Mouse (Mus musculus): ENCODE results near the gene Vamp5. TPM values are rescaled to one million over a fixed set of nuclear protein-coding genes. Genes with fewer than 3 reads are reported as not detected.

The Vamp5 gene
- polyA plus RNA-seq, 1 experiment from 2014 or later, result 10.0 TPM

GRCm38 (mm10) chr6:72388266-72388665 is 8.0 kb upstream of the Vamp5 start:
- no peak overlapping the region for H3K27ac ChIP-seq
- H3K9ac ChIP-seq, result no peak overlapping the region
- peaks cover 19% of the 10 kb centered on the region for H3K27me3 ChIP-seq
- no peak for ATAC-seq (ENCODE audit: low FRiP score)
- peaks cover 11% of the 10 kb centered on the region; the same call in 1 of the 2 replicates for H3K4me1 ChIP-seq
- H3K4me3 ChIP-seq, result no peak overlapping the region
- H3K36me3 ChIP-seq, result 0 out of 2 replicates have a peak, but pooled peaks cover 4% of the 10 kb centered on the region
- H3K4me2 ChIP-seq (replicated peaks), result no peak overlapping the region
- WGBS, result 69% methylated on average over 10 of the region's 10 CpGs
- no peaks in the 10 kb centered on the region for H3K9me3 ChIP-seq (replicated peaks)

- no peak overlapping the region for H3K9ac ChIP-seq
- ATAC-seq (ENCODE audit: low FRiP score), result no peak
- H3K4me3 ChIP-seq, result no peak overlapping the region
- peaks cover 11% of the 10 kb centered on the region; the same call in 1 of the 2 replicates for H3K4me1 ChIP-seq
- peaks cover 19% of the 10 kb centered on the region for H3K27me3 ChIP-seq
- WGBS, result 75% methylated on average over 3 of the region's 3 CpGs
- no peak overlapping the region for H3K27ac ChIP-seq
- H3K9me3 ChIP-seq (replicated peaks), result no peaks in the 10 kb centered on the region
- no peak overlapping the region for H3K4me2 ChIP-seq (replicated peaks)
- 0 out of 2 replicates have a peak, but pooled peaks cover 4% of the 10 kb centered on the region for H3K36me3 ChIP-seq
These were observed 7.5 kb upstream of the Vamp5 start for GRCm38 (mm10) chr6:72387816-72388215.

GRCm38 (mm10) chr6:72386561-72386960 is 6.3 kb upstream of the Vamp5 start:
- no peak for ATAC-seq (ENCODE audit: low FRiP score)
- peaks cover 21% of the 10 kb centered on the region for H3K27me3 ChIP-seq
- H3K9ac ChIP-seq, result no peak overlapping the region
- H3K4me2 ChIP-seq (replicated peaks), result no peak overlapping the region
- no peaks in the 10 kb centered on the region for H3K9me3 ChIP-seq (replicated peaks)
- 93% methylated on average over 2 of the region's 2 CpGs for WGBS
- peaks cover 11% of the 10 kb centered on the region; the same call in 1 of the 2 replicates for H3K4me1 ChIP-seq
- H3K4me3 ChIP-seq, result no peak overlapping the region
- H3K36me3 ChIP-seq, result 0 out of 2 replicates have a peak, but pooled peaks cover 4% of the 10 kb centered on the region
- no peak overlapping the region for H3K27ac ChIP-seq

- Histone ChIP-seq H3K4me3 (no peak overlapping the region), H3K9me3 (replicated peaks) (no peaks in the 10 kb centered on the region), H3K27ac (no peak overlapping the region), H3K4me2 (replicated peaks) (no peak overlapping the region), H3K36me3 (0 out of 2 replicates have a peak, but pooled peaks cover 4% of the 10 kb centered on the region), H3K4me1 (peaks cover 11% of the 10 kb centered on the region), H3K9ac (no peak overlapping the region), H3K27me3 (peaks cover 25% of the 10 kb centered on the region)
- no peak for ATAC-seq (ENCODE audit: low FRiP score)
- WGBS, result 88% methylated on average over 4 of the region's 4 CpGs
These were observed 5.0 kb upstream of the Vamp5 start for GRCm38 (mm10) chr6:72385258-72385657.

- H3K4me1 ChIP-seq, result peaks cover 5% of the 10 kb centered on the region
- no peaks in the 10 kb centered on the region for H3K9me3 ChIP-seq (replicated peaks)
- H3K9ac ChIP-seq, result no peak overlapping the region
- ATAC-seq (ENCODE audit: low FRiP score), result no peak
- no peak overlapping the region for H3K27ac ChIP-seq
- H3K4me3 ChIP-seq, result no peak overlapping the region
- H3K27me3 ChIP-seq, result peaks cover 29% of the 10 kb centered on the region
- no peak overlapping the region for H3K4me2 ChIP-seq (replicated peaks)
- WGBS, result 97% methylated on average over 7 of the region's 7 CpGs
- 0 out of 2 replicates have a peak, but pooled peaks cover 4% of the 10 kb centered on the region for H3K36me3 ChIP-seq
These were observed 3.7 kb upstream of the Vamp5 start for GRCm38 (mm10) chr6:72383952-72384351.

- WGBS, result 83% methylated on average over 6 of the region's 6 CpGs
- Histone ChIP-seq H3K4me1 (peaks cover 5% of the 10 kb centered on the region), H3K9me3 (replicated peaks) (no peaks in the 10 kb centered on the region), H3K4me3 (no peak overlapping the region), H3K4me2 (replicated peaks) (no peak overlapping the region), H3K27me3 (peaks cover 32% of the 10 kb centered on the region), H3K27ac (no peak overlapping the region), H3K9ac (no peak overlapping the region), H3K36me3 (0 out of 2 replicates have a peak, but pooled peaks cover 4% of the 10 kb centered on the region)
- ATAC-seq (ENCODE audit: low FRiP score), result no peak
These were observed 3.0 kb upstream of the Vamp5 start for GRCm38 (mm10) chr6:72383142-72383820.

- Histone ChIP-seq H3K9ac (no peak overlapping the region), H3K4me2 (replicated peaks) (no peak overlapping the region), H3K36me3 (0 out of 2 replicates have a peak, but pooled peaks cover 4% of the 10 kb centered on the region), H3K4me3 (no peak overlapping the region), H3K4me1 (peaks cover 5% of the 10 kb centered on the region), H3K27me3 (peaks cover 32% of the 10 kb centered on the region), H3K9me3 (replicated peaks) (no peaks in the 10 kb centered on the region), H3K27ac (no peak overlapping the region)
- WGBS, result 86% methylated on average over 6 of the region's 6 CpGs
- ATAC-seq (ENCODE audit: low FRiP score), result no peak
These were observed 2.2 kb upstream of the Vamp5 start for GRCm38 (mm10) chr6:72382494-72382893.

GRCm38 (mm10) chr6:72379377-72380130 is 714 bp downstream of the Vamp5 start:
- WGBS, result 42% methylated on average over 7 of the region's 7 CpGs
- H3K27ac ChIP-seq, result no peak overlapping the region

GRCm38 (mm10) chr6:72378510-72379234 is 1.6 kb downstream of the Vamp5 start:
- H3K27me3 ChIP-seq, result peaks cover 32% of the 10 kb centered on the region
- H3K4me2 ChIP-seq (replicated peaks), result no peak overlapping the region
- H3K9ac ChIP-seq, result no peak overlapping the region
- WGBS, result 90% methylated on average over 8 of the region's 8 CpGs
- H3K4me1 ChIP-seq, result peaks cover 5% of the 10 kb centered on the region
- no peak overlapping the region for H3K4me3 ChIP-seq
- no peak overlapping the region for H3K27ac ChIP-seq
- no peak for ATAC-seq (ENCODE audit: low FRiP score)
- no peaks in the 10 kb centered on the region for H3K9me3 ChIP-seq (replicated peaks)
- no peaks in the 10 kb centered on the region for H3K36me3 ChIP-seq

More at GRCm38 (mm10) chr6:72379377-72380130, 714 bp downstream of the Vamp5 start:
- 0 out of 2 replicates have a peak overlapping the region, but pooled peaks have one; percentile 58 for H3K9ac ChIP-seq
- no peak for ATAC-seq (ENCODE audit: low FRiP score)
- H3K4me2 ChIP-seq (replicated peaks), result peak overlapping the region; percentile 64
- H3K27me3 ChIP-seq, result peaks cover 32% of the 10 kb centered on the region
- H3K4me1 ChIP-seq, result peaks cover 5% of the 10 kb centered on the region
- H3K9me3 ChIP-seq (replicated peaks), result no peaks in the 10 kb centered on the region
- peak overlapping the region; percentile 43 for H3K4me3 ChIP-seq
- H3K36me3 ChIP-seq, result no peaks in the 10 kb centered on the region

GRCm38 (mm10) chr6:72374820-72375563 is 5.3 kb downstream of the Vamp5 start:
- Histone ChIP-seq H3K9me3 (replicated peaks) (no peaks in the 10 kb centered on the region), H3K4me2 (replicated peaks) (no peak overlapping the region), H3K4me1 (peaks cover 5% of the 10 kb centered on the region; the same call in 1 of the 2 replicates), H3K9ac (no peak overlapping the region), H3K27ac (no peak overlapping the region), H3K4me3 (no peak overlapping the region), H3K36me3 (no peaks in the 10 kb centered on the region), H3K27me3 (peaks cover 14% of the 10 kb centered on the region)
- WGBS, result 85% methylated on average over 15 of the region's 15 CpGs
- ATAC-seq (ENCODE audit: low FRiP score), result no peak

- H3K4me1 ChIP-seq, result 0 out of 2 replicates have a peak, but pooled peaks cover 5% of the 10 kb centered on the region
These were observed 6.1 kb downstream of the Vamp5 start for GRCm38 (mm10) chr6:72374206-72374605.

More at GRCm38 (mm10) chr6:72374206-72374605, 6.1 kb downstream of the Vamp5 start:
- H3K9ac ChIP-seq, result no peak overlapping the region
- no peak overlapping the region for H3K4me2 ChIP-seq (replicated peaks)
- ATAC-seq (ENCODE audit: low FRiP score), result no peak
- H3K27me3 ChIP-seq, result peaks cover 6% of the 10 kb centered on the region
- WGBS, result 75% methylated on average over 7 of the region's 7 CpGs
- H3K36me3 ChIP-seq, result no peaks in the 10 kb centered on the region
- no peaks in the 10 kb centered on the region for H3K9me3 ChIP-seq (replicated peaks)
- H3K4me3 ChIP-seq, result no peak overlapping the region
- H3K27ac ChIP-seq, result no peak overlapping the region

Data from hindbrain, embryonic 12.5 days (tissue).